Mouse (Mus musculus): ENCODE measurements at regions not wholly inside any gene's neighbourhood (a gene's known extent, or its start where the extent isn't known, plus 50 kb on each side); places are given as distances from the start of the nearest gene placed in this dataset.

DNA sequence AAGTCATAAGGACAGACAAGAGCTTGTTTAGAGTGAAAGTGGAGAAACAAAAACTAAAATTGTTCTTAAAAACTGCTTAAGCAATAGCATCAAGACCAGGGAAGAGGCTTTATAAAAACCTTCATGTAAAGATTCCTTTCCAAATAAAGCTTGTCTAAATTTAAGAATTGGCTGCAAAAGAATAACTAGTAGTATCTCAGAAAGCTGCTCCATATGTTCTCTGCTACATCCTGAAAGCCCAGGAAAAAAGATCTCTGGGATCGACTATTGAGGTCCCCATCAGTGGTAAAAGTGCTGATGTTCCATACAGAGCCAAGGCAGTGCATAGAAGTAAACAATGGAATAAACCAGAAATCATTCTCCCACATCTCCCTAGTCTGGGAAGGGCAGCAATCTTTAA lies 281.2 kb upstream of the Cypt12 start:
- DNase-seq (ENCODE audit: low spot score), result no peak

DNA sequence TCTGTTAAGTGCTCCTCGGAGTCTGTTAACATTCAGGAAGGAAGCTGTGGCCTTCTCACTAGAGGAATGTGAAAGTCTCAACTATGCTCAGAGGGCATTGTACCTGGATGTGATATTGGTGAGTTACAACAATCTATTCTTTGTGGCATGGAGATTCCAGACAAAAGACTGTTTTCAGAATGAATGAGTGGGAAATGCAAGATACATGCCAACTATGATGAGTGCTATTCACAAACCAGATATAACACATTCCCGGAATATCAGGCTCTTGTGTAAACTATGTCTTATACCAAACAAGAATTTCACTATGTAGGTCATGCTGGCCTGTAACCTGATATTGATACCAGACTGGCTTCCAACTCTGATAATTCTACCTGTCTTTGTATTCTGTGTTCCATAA lies 279.4 kb upstream of the Cypt12 start:
- DNase-seq (ENCODE audit: low spot score), result no peak
